Mouse (Mus musculus) telencephalon, adult 2 months (tissue): ENCODE results near the gene Camkk1.
A peak's percentile ranks its signal among the peaks of the same experiment; 100 is the strongest.

Experiments used
- DNase-seq: peaks from one replicate; pipeline ENCODE4 v3.0.0-alpha.2; 2011; ENCODE audit warnings: low read depth, low spot score

Gene Camkk1

DNA sequence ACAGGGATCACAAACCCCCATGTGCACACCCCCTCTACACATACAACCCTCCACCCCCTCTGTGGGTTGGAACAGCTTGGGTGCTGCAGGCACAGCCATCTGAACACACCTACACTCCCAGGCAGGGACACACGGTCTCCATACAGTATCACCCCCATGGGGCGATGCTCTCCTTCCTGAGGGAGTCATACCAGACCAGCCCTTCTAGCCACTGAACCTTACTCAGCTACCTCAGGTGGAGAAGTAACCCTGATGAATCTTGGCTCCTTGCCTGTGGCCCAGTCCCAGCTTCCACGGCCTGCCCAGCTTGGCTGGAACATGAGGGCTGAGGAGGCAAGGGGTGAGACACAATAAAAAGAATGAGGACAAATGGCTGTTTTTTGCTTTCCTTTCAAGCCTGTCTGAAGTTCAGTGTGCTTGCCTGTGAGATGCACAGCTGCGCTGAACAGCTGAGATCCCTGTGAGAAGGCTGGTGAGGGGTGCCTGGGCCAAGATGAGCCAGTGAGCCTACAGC is 3.9 kb upstream of the Camkk1 start:
- DNase-seq = no peak

DNA sequence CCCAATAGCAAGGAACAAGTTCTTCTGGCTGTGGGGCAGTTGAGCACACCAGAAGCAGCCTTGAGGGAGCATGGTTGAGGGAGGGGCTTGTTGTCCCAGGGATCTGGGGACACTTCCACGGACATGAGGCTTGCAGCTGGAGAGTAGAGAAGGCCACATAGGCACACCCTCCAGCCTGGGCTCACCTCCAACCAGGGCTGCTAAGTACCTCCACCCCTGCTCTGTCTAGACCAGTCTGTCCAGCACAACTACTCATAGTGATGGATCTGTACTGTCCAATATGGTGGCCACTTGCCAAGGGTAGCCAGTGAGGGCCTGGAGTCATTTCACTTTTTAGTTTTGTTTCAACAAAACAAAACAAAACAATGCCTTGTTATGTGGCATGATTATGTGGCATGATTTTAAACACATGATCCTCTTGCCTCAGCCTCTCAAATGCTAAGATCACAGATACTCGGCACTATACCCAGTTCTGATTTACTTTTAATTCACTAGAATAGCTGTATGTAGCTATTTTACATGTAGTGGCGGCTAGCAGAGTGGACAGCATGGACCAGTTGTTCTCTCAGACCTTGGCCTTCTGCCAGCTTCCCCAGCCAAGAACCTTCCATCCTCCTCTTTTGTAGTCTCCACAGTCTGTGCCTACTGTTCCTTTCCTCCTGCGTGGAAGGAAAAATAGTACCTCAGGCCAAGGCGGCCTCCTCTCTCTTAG is 3.3 kb upstream of the Camkk1 start:
- no peak for DNase-seq

DNA sequence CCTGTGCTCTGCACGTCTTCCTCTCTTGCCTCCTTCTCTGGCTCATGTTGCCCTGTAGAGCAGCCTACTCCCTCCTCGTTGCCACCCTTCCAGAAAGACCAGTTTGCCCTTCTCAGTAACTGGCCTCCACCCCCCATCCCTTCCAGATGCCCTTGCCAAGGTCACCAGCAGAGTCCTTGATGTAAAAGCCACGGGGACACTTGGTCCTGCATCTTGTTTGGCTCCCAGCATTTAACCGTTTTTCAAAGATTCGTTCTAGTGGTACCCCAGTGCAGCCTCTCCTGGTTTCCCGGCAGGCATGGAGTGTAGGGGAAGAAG is 2.7 kb upstream of the Camkk1 start:
- no peak for DNase-seq

DNA sequence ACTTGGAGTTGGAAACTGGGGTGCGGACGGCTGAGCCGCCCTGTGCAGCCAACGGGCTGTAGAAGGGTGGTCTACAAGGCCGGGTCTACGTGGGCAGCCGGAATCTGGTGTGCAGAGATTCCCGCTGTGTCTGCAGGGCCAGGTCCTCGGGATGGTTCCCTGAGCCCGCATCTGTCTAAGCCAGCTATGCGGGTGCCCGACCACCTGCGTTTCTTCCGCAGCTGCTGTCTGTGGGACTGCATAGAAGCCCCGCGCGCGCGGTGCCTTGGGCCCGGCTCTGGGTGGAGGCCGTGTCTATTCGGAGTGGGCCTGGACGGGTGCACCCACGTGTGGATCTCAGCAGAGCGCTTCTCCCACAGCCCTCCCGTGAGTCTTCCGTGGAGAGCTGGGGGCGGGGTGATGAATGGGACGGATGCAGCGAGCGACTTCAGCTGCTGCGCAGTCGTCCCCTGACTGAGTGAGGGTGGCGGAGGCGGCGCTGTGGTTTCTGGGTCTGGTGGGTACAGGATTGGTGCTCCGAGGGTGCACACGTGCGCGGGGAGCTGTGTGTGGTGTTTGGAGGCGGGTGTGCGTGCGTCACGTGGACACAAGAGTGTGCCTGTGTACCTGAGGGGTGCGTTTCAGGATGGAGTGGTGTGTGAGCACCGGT is 463 bp downstream of the Camkk1 start:
- DNase-seq = no peak

DNA sequence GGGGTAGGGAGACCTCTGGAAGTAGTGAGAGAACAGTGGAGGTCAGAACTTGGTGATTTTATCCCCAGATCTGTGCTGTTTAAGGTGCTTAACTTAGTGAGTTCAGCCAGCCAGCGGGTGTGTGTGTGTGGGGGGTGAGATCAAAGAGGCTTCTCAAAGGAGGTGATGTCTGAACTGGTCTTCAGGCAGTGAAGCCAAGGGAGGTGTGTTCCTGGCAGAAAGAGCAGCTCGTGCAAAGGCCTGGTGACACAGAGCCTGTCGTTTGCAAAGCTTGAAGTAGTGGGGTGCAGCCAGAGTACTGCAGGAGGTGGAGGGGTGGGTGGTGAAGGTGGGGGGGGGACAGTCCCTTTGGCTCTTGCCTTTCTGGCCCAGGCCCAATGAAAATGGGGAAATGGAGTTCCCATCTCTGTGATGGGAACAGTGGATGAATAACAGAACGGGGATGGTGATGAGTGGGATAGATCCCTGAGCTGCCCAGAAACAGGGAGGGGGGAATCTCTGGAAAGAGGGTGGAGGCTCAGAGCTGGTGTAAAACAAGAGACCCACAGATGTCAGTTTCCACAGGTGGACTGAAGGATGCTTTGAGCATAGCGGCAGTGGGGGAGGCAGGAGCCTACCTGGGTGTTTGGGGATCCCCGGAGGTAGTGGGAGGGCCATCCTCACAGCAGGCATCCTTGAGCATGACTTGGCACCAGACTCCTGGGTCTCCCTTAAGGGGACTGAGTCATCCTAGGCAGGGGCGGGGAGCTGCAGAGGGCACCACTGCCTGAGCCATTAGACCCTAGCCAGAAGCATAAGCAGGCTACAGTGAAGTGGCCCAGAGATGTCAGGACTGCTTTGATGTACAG is 2.4 kb downstream of the Camkk1 start:
- DNase-seq = no peak

DNA sequence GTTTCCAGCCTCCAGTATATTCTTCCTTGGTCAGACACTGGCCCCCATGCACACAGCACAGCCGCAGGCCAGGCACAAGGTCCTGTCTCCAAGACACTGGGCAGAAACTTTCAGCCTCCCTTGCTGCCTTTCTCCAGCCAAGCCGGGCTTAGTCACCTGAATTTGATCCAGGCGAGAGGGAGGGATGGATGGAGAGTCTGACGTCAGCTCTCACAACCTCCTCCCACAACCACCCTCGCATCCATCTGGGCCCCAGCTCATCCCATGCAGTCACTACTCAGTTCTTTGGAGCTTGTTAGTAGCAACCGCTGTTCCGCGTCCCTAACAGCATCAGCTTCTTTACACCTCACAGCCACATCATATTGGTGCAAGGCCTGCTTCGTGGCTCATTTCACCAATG is 4.3 kb downstream of the Camkk1 start:
- peak; percentile 95 for DNase-seq

DNA sequence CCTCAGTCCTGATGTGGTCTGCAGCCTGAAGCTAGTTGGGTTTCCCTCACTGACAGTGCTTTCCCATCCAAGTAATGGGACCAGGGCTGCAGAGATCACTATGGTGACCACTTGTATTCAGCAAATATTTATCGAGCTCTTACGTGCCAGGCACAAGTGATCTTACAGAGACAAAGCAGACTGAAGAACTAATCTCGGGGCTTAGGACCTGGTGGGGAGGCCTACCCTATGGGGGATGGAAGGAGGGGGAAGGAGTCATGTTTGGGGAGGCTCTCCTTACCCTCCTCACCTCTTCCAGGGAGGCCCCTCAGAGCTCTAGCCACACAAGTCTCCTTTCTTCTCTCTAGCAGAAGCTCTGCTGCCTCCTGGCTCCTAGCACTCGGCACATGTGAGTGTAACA is 5.0 kb downstream of the Camkk1 start:
- no peak for DNase-seq

DNA sequence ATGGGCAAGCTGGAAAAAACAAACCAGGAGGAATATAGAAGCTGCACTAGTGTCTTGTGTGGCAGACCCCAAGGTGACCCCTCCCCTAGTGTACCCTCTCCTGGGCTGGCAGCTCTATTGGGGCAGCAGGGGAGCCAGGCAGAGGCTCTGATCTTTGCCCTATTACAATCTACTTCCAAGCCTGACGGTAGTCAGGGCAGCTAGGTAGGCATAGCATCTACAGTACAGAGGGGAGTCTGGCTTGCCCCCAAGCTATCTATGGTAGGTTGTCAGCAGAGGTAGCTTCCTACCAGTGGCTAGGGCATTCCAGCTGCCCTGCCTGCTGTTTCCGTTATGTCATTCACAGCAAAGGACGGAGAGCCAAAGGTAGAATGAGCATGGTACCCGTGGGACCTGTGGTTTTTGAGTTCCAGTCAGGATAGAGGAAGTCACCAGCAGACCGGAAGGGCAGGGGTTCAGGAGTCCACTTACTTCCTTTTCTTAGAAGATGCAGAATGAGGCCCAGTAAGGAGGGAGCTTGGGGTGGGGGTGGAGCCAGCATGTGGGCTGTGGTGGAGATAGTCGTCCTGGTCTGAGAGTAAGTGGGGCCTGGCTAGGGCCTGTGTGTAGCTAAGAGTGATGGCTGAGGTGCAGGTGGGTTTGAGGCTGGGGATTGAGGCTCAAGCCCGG is 5.6 kb downstream of the Camkk1 start:
- DNase-seq = no peak

DNA sequence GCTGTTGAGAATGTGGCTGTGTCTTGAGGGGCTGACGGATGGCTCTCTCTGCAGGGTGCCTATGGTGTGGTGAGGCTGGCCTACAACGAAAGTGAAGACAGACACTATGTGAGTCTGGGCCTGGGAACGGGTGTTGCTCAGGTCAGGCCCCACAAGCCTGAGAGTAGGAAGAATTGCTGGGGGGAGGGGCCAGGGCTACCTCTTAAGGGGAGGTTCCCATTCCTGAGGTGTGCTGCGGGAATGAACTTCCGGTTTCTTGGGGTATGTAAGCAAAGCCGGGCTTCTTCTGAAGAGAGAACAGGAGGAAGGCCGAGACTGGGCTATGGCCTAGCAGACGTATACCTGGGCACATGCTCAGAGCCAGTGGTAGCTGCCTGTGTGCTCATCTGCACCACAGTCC is 8.2 kb downstream of the Camkk1 start:
- no peak for DNase-seq

DNA sequence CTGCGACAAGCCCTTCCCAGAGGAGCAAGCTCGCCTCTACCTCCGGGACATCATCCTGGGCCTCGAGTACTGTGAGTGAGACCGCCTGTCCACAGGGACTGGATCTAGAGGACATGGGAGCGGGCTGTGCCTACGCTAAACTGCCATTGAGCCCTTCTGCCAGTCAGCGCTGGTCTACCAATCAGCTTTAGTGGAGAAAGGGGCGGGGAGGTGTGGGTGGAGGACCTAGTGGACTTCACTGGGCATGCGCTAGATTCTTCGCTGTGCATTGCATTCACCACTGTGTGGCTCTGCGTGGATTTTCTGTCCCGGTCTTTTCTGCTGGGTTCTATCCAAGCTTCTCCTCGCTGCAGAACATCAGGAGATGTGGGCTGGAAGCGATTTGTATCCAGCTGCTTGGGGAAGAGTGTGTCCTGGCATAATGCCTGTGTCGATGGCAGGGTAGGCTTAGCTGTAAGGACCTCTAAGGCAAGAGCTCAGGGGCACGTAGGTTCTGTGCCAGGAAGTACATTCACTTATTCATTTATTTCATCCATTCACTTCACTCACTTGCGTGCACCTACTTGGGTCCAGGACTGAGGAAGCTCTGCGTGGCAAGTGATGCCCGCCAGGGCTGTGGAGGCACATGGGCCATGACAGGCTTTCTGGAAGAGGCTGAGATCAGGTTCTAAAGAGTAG is 12.2 kb downstream of the Camkk1 start:
- DNase-seq = peak; percentile 91

DNA sequence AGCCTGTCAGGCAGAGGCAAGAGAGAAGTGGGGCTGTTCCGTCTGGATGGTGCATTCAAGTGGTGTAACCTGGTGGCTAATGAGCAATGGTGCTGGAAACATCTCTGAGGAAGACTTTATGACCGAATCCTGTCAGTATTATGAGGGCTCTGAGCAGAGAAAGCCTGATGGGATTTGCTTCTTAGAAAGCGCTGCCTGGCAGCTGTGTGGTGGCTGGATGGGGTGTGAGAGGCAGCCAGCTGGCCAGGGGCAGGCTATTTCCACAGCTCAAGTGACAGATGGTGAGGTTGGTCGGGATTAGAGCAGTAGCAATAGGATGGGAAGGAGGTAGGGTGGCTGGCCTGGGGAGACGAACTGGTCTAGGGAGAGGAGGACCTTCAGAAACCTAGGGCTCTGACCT is 12.7 kb downstream of the Camkk1 start:
- no peak for DNase-seq

DNA sequence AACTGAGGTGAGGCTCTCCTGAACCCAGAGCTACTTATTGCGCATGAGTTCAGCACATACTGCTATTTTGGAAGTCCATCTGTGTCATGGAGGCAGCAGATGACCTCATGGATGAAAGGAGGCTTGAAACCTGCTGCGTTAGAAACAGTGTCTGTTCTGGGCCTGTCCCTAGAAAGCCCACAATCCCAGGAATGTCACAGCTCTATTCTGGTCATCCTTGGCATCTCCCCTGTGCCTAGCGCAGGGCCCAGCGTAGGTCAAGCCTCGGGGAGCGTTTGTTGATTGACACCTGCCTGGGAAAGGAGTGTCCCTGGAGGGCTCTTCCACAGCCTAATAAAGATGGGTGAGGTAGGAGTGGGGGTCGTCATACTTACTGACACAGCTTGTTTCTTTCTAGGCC is 17.3 kb downstream of the Camkk1 start:
- DNase-seq = no peak

DNA sequence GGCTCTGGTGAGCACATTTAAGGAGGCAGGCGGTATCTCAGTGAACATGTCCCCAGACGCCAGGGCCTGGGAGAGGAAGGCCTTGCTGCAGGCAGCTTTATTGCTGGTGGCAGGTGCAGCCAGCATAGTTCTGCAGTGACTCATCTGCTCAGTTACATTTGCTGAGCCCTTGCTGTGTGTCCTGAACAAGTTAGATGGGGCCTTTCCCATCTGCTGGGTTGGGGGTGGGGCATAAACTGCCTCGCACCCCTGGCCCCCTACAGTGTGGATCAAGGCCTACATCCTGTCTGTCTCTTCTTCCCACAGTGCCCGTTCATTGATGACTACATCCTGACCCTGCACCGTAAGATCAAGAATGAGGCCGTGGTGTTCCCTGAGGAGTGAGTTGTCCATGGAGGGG is 18.1 kb downstream of the Camkk1 start:
- DNase-seq = no peak

DNA sequence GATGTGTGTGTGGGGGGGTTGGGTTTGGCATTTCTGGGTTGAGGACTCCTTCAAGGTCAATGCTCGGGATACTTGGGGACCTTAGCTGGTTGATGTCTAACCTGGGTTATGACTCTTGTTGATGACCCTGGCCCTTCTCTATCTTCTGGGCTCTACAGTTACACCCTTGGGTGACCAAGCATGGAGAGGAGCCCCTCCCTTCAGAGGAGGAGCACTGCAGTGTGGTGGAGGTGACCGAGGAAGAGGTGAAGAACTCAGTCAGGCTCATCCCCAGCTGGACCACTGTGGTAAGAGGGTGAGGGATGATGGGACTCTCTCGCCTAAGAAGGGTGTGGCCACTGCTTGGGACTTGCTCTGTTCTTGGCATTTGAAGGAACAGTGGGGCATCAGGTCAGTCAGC is 18.9 kb downstream of the Camkk1 start:
- no peak for DNase-seq

DNA sequence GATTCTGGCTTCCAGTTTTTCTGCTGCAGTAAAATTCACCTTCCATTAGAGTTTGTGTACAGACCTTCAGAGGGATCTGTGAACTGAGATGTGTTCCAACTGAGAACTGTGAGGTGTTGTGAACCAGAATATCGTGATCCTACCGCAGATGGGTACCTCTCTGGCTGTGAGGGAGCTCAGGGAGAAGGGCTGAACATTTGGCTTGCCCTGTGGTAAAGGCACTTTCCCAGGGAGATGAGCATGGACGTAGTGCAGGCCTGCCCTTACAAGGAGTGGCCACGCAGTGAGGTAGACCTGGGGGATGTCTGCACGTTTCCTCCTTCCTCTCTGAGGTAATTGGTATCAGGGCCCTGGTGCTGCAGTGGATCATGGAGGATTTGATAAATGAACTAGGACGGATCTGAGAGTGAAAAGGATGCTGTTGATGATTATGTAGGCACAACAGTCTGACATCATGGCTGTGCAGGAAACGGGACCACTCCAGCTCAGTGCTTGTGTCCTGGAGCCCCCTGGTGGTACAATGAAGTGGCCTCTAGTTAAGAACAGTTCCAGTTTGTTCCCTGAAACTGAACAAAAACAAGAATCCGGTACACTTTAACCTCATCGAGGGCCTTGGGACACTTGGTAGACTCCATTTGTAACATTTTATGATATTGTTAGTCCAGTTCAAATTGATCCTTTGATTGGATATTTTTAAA is 20.4 kb downstream of the Camkk1 start:
- no peak for DNase-seq

DNA sequence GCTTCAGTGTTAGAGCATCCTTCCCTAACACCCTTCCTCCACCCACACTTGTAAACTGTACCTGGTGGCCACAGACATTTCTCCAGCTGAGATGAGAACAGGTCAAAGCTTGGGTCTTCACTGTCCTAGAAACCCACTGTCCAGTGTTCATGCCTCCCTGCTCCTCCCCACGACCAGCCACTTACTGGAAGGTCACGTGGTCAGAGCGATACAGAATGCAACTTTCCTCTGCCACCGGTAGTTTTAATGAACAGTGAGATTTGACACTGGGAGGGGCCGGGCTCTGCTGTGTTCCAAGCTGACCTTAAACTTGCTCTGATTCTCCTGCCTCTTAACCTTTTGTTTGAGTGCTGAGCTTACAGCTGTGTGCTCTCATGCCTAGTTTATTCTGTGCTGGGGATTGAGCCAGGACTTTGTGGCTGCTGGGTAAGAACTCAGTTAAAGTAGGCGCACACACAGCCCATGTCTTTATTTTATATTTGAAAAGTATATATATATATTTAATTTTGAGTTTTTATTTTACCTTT is 25.5 kb downstream of the Camkk1 start:
- DNase-seq = no peak

DNA sequence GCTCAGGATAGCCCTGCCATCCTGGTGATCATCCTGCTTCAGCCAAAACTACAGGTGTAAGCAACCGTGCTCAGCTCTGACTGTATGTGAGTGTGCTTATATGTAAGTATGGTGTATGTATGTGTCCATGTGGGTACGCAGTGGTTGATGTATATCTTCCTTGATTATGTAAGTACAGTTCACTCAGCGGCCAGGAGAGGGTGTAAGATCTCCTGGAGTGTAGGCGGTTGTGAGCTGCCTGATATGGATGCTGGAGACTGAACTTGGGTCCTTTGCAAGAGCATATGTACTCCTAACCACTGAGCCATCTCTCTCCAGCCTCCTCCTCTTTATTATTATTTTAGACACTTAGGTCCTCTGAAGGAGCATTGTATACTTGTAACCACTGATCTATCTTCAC is 26.0 kb downstream of the Camkk1 start:
- DNase-seq = no peak

DNA sequence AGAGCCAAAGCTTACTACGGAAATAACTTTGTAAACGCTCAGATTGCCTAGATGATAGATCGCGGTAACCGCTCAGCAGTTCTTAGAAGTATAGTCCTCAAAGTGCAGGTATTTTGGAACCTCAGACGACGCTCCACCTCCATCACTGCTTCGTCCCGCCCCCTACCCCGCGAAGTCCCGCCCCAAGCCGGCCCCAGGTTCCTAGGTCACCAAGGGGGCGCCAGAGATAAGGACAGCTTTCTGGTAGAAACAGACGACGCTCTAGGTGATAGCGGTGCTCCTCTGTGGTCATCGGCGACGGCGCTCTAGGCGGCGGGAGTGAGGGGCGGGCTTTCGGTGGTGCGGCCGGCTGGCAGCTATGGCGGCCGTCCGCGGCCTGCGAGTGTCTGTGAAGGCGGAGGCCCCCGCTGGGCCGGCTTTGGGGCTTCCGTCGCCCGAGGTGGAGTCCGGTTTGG is 28.8 kb downstream of the Camkk1 start, which contains the start of gene Ncbp3:
Gene Ncbp3, plus strand, starts transcription at position 242 of the 455 bp plus-strand sequence.
- peak; percentile 97 for DNase-seq

DNA sequence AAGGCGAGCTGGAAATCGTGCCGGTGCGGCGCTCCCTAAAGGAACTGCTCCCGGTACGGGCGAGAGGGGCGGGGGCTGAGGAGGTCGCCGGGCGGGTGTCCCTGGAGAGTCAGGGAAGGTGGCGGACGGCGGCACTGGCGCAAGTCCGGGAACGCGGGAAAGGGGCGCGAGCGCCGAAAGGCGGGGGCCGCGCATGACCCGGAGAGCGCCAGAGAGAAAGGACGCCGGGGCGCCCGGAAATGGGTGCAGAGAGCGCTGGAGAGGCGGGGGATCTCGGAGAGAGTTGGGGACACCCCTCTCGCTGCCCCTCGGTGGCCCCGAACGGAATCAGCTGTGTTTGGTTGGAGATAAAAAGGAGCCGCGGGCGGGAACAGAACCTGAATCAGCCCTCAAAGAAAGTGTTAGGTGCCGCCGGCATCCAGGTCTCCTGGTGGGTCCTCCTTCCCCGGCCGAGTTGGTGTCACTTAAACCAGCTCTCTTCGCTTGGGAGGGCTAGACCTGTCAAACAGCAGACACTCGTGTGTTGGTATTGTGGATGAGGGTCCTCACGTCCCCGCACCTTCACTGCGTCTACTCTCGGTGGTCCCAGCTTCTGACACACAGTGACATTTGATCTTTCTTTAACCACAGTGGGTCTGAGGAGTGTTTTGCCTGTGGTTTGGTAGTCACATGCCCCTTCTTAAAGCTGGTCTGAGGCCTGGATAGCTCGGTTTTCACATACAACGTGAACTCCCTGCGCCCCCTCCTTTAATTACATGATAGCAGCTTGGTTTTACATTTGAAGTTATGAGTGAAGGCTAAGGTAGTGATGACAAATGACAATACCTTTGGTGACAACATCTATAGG is 29.4 kb downstream of the Camkk1 start:
- DNase-seq = no peak

DNA sequence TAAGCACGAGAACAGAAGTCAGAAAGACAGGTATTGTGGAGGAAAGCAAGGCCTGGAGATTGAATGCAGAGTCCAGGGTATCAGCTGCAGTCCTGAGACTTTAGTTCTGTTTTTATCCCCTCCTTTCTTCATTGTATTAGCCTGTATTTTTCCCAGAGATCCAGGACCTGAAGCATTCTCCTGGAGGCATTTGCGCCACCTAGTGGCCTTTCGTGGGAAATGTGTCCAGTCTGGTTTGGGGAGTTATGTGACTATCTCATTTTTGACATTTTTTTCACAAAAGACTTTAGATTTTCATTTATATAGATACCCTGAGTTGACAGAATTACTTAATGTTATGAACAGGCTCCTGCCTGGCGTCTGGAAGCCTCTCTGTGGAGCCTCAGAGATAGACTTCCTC is 30.5 kb downstream of the Camkk1 start:
- no peak for DNase-seq
